Mouse (Mus musculus): ENCODE measurements at regions not wholly inside any gene's neighbourhood (a gene's known extent, or its start where the extent isn't known, plus 50 kb on each side); places are given as distances from the start of the nearest gene placed in this dataset.
A peak's percentile ranks its signal among the peaks of the same experiment; 100 is the strongest.

GRCm38 (mm10) chr11:45440937-45441720 is 410.7 kb upstream of the Clint1 start:
- DNase-seq: no peak

- DNase-seq: no peak
Observed at GRCm38 (mm10) chr11:45446512-45446911, 405.3 kb upstream of the Clint1 start.

- no peak for DNase-seq
Observed at GRCm38 (mm10) chr11:45454234-45454633, 397.6 kb upstream of the Clint1 start.

DNA sequence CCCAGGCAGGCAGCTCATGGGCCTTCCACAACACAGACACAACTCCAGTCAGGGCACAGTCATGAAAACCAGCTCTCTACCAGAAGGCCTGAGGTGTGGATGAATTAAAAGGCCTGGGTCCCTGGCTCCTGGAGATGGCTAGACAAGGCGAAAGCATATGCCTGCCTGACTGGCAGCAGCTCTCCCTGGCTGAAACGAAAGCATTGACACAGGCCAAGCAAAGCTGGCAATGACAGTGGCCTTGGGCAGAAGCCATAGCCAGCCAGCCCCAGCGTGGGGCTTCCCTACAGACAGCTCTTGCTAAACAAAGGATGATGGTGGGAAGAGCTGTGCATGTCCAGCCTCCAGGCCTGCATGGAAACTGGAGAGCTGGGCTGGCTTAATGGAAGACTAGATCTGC is 396.9 kb upstream of the Clint1 start:
- peak; percentile 14 for DNase-seq

- no peak for DNase-seq
Observed at GRCm38 (mm10) chr11:45456724-45457123, 395.1 kb upstream of the Clint1 start.

- DNase-seq: no peak
Observed at GRCm38 (mm10) chr11:45457597-45457996, 394.3 kb upstream of the Clint1 start.

- no peak for DNase-seq
Observed at GRCm38 (mm10) chr11:45460000-45460792, 391.7 kb upstream of the Clint1 start.

- no peak for DNase-seq
Observed at GRCm38 (mm10) chr11:45464501-45464900, 387.4 kb upstream of the Clint1 start.

- DNase-seq: no peak
Observed at GRCm38 (mm10) chr11:45466350-45466749, 385.5 kb upstream of the Clint1 start.

DNA sequence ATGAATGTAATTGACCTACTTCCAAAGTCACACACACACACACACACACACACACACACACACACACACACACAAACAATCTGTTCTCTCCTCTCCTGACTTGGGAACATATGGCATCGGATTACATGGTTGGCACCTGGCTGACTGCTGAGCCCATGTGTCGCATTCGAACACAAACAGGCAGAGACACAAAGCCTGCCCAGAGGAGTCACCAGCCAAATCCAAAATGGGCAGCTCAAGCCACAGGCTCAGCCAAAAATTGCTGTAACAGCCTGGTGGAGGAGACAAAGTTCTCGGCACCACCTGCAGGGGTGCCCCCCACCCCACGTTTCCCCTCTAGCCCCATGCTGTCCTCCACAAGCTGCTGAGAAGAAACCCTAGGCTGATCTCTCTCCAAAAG is 379.7 kb upstream of the Clint1 start:
- DNase-seq: no peak

DNA sequence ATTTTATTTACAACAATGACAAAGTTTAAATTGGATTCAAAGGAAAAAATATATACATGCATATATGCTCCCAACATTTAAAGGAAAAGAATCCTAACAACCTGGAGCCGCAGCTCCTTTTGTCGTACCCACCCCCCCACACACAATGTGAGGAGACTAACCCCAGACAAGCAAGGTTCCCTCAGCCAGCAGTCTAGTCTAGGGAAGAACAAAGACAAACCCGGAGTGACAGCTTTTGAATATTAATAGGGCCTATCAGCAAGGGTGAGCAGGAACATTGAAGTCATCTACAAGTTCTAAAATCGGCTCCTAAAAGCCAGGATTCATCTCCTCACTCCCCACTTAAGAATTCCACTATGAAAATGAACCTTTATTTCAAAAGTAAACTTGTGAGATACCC is 374.9 kb upstream of the Clint1 start:
- no peak for DNase-seq

- DNase-seq: no peak
Observed at GRCm38 (mm10) chr11:45485950-45486349, 365.9 kb upstream of the Clint1 start.

- DNase-seq: no peak
Observed at GRCm38 (mm10) chr11:45491021-45491967, 360.6 kb upstream of the Clint1 start.

DNA sequence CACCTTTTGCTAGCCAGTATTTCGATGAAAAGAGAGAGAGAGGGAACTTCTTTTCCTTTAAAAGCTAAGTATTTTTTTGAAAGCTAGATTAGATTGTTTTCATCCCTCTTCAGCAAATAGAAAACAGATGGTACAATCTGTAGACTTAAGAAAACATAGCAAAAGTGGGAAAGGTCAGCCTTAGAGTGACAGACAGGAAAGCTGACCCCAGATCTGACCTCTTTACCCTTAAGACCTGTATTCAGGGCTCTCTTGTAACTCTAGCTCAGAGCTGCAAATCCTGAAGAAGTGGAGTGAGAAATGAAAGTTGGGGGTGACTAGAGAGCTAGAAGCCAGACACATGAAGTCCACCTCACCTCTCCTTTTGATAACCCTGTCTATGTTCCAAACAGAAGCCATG is 356.6 kb upstream of the Clint1 start:
- no peak for DNase-seq

- peak; percentile 37 for DNase-seq
Observed at GRCm38 (mm10) chr11:45508566-45508965, 343.3 kb upstream of the Clint1 start.

GRCm38 (mm10) chr11:45509278-45509677 is 342.6 kb upstream of the Clint1 start:
- DNase-seq: no peak

DNA sequence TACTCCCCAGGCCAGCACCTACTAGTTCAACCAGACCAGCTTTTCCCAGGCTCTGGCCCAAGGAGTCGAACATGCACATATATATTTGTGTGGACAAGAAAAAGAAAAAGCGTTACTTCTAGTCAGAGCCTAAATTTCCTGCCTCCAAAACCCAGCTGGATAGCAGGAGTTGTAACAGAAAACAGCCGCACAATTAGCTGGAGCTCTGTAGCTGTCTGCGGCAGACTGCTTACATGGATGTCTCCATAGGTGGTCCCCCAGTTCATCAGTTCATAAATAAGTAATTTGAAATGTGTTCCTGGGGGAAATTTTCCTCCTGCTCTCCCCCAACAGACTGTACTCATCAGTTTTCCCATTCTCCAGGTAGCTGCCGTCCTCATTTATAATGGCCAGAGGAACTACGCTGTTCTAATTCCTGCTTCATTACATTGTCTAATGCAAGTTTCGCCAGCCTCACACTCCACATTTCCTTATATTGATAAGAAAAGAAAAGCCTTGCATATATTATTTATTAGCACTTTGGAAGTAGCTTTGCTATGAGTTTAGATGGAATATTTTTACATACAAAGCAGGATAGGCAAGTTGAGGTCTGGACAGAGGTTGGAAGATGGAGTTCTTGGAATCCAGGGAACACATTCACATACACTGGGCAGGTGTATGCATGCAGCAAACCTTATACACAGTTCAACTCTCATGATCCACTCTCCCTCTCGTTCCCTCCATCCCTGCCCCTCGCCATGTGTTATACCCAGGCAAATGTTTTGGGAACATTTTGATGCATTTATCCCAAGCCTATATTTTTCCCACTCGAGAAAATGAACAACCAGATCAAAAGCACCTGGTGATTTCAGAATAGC is 337.2 kb upstream of the Clint1 start:
- DNase-seq: no peak

- DNase-seq: no peak
Observed at GRCm38 (mm10) chr11:45524720-45525119, 327.1 kb upstream of the Clint1 start.

GRCm38 (mm10) chr11:45531044-45531626 is 320.7 kb upstream of the Clint1 start:
- DNase-seq: no peak

GRCm38 (mm10) chr11:45533402-45534056 is 318.3 kb upstream of the Clint1 start:
- no peak for DNase-seq

Measured in heart, postnatal 4 days (tissue).